Mouse (Mus musculus): ENCODE measurements around the gene Fibcd1.

Gene Fibcd1

GRCm38 (mm10) chr2:31858500-31858899 lies 12.7 kb upstream of the Fibcd1 start:
- no peak for DNase-seq (ENCODE audit: low spot score in 2 of 2)

GRCm38 (mm10) chr2:31857180-31857579 lies 11.4 kb upstream of the Fibcd1 start:
- peak in 1 of 2 experiments; percentile 65 for DNase-seq (ENCODE audit: low spot score in 2 of 2)

GRCm38 (mm10) chr2:31855991-31856390 lies 10.2 kb upstream of the Fibcd1 start:
- DNase-seq (ENCODE audit: low spot score in 2 of 2), result no peak

GRCm38 (mm10) chr2:31850141-31850540 lies 4.3 kb upstream of the Fibcd1 start:
- DNase-seq (ENCODE audit: low spot score in 2 of 2), result no peak

GRCm38 (mm10) chr2:31847908-31848307 lies 2.1 kb upstream of the Fibcd1 start:
- DNase-seq (ENCODE audit: low spot score in 2 of 2), result no peak

- no peak for DNase-seq (ENCODE audit: low spot score in 2 of 2)
Observed at GRCm38 (mm10) chr2:31846692-31847660, 1.2 kb upstream of the Fibcd1 start.

- no peak for DNase-seq (ENCODE audit: low spot score in 2 of 2)
Observed at GRCm38 (mm10) chr2:31845512-31845895, 301 bp downstream of the Fibcd1 start.

- DNase-seq (ENCODE audit: low spot score in 2 of 2), result no peak
Observed at GRCm38 (mm10) chr2:31844729-31845136, 1.1 kb downstream of the Fibcd1 start.

- no peak for DNase-seq (ENCODE audit: low spot score in 2 of 2)
Observed at GRCm38 (mm10) chr2:31838868-31839267, 6.9 kb downstream of the Fibcd1 start.

- no peak for DNase-seq (ENCODE audit: low spot score in 2 of 2)
Observed at GRCm38 (mm10) chr2:31836985-31837384, 8.8 kb downstream of the Fibcd1 start.

- no peak for DNase-seq (ENCODE audit: low spot score in 2 of 2)
Observed at GRCm38 (mm10) chr2:31836091-31836490, 9.7 kb downstream of the Fibcd1 start.

GRCm38 (mm10) chr2:31828311-31828825 lies 17.4 kb downstream of the Fibcd1 start:
- no peak for DNase-seq (ENCODE audit: low spot score in 2 of 2)

GRCm38 (mm10) chr2:31827877-31828276 lies 17.9 kb downstream of the Fibcd1 start:
- peak; percentile 91 to 93 for DNase-seq (ENCODE audit: low spot score in 2 of 2)

- DNase-seq (ENCODE audit: low spot score in 2 of 2), result peak; percentile 61 to 67
Observed at GRCm38 (mm10) chr2:31826094-31827085, 19.4 kb downstream of the Fibcd1 start.

- DNase-seq (ENCODE audit: low spot score in 2 of 2), result no peak
Observed at GRCm38 (mm10) chr2:31825469-31825911, 20.3 kb downstream of the Fibcd1 start.

- DNase-seq (ENCODE audit: low spot score in 2 of 2), result no peak
Observed at GRCm38 (mm10) chr2:31823933-31824730, 21.7 kb downstream of the Fibcd1 start.

- peak; percentile 71 to 85 for DNase-seq (ENCODE audit: low spot score in 2 of 2)
Observed at GRCm38 (mm10) chr2:31822524-31823371, 23.1 kb downstream of the Fibcd1 start.

- peak; percentile 59 to 79 for DNase-seq (ENCODE audit: low spot score in 2 of 2)
Observed at GRCm38 (mm10) chr2:31815367-31815766, 30.4 kb downstream of the Fibcd1 start.

GRCm38 (mm10) chr2:31814699-31815098 lies 31.1 kb downstream of the Fibcd1 start:
- peak; percentile 46 to 61 for DNase-seq (ENCODE audit: low spot score in 2 of 2)

- no peak for DNase-seq (ENCODE audit: low spot score in 2 of 2)
Observed at GRCm38 (mm10) chr2:31813641-31814040, 32.2 kb downstream of the Fibcd1 start.

Data from right cerebral cortex, postnatal 10 days (tissue).